Mouse (Mus musculus): Measurements from ENCODE around the gene Gga3. TPM values are rescaled to one million over a fixed set of nuclear protein-coding genes. Genes with fewer than 3 reads are reported as not detected.

Gene Gga3
- polyA plus RNA-seq, 1 experiment from 2014 or later = 22.7 TPM

DNA sequence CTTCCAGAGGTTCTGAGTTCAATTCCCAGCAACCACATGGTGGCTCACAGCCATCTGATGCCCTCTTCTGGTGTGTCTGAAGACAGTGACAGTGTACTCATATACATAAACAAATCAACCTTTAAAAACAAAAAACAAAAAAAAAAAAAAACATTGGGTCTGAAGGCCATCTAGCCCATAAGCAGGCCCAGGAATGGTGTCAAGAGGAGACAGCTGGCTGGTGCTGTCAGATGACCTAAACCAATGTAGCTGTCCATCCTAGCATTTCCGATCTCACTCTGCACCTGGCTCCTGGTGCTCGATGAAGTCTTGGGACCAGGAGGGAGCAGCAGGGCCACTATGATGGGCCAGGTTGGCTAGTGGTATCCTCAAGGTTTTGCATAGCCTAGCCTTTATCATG lies 38.9 kb upstream of the Gga3 start:
- ATAC-seq (ENCODE audit: low FRiP score, low TSS enrichment) = no peak
- Histone ChIP-seq H3K4me1 (ENCODE audit: control insufficient read depth, insufficient read depth, low read length) (no peaks in the 10 kb centered on the region), H3K27me3 (ENCODE audit: control insufficient read depth, insufficient read depth, low read length) (no peaks in the 10 kb centered on the region), H3K9ac (ENCODE audit: low read depth, low read length) (no peak overlapping the region), H3K36me3 (ENCODE audit: control insufficient read depth, insufficient read depth, low read length) (peaks cover 16% of the 10 kb centered on the region; the same call in 1 of the 2 replicates), H3K9me3 (ENCODE audit: control insufficient read depth, low read length) (no peaks in the 10 kb centered on the region), H3K4me2 (replicated peaks; ENCODE audit: low read depth, low read length) (no peak overlapping the region), H3K4me3 (ENCODE audit: low read length) (no peak overlapping the region), H3K27ac (ENCODE audit: low read depth, low read length) (no peak overlapping the region)
- WGBS = 94% methylated on average over 2 of the region's 2 CpGs

DNA sequence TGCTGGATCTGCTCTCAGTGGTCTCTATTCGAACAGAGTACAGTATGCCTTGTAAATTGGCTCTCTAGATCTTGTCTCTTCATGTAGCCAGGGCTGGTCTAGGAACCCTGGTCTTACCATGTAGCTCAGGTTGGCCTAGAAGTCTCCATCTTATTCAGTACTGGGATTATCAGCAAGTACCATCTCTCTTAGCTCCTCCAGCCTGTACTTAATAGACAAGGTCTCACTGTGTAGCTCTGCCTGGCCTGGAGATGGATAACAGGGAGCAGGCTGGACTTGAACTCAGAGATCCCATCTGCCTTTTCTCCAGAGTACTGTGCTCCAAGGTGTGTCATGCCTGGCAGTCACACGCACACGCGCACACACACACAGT lies 37.8 kb upstream of the Gga3 start:
- no peak for ATAC-seq (ENCODE audit: low FRiP score, low TSS enrichment)
- no peak overlapping the region for H3K4me2 ChIP-seq (replicated peaks; ENCODE audit: low read depth, low read length)
- no peak overlapping the region for H3K27ac ChIP-seq (ENCODE audit: low read depth, low read length)
- H3K9me3 ChIP-seq (ENCODE audit: control insufficient read depth, low read length) = no peaks in the 10 kb centered on the region
- 87% methylated on average over 4 of the region's 4 CpGs for WGBS
- no peak overlapping the region for H3K4me3 ChIP-seq (ENCODE audit: low read length)
- no peaks in the 10 kb centered on the region for H3K4me1 ChIP-seq (ENCODE audit: control insufficient read depth, insufficient read depth, low read length)
- peaks cover 16% of the 10 kb centered on the region; the same call in 1 of the 2 replicates for H3K36me3 ChIP-seq (ENCODE audit: control insufficient read depth, insufficient read depth, low read length)
- H3K27me3 ChIP-seq (ENCODE audit: control insufficient read depth, insufficient read depth, low read length) = no peaks in the 10 kb centered on the region
- no peak overlapping the region for H3K9ac ChIP-seq (ENCODE audit: low read depth, low read length)

DNA sequence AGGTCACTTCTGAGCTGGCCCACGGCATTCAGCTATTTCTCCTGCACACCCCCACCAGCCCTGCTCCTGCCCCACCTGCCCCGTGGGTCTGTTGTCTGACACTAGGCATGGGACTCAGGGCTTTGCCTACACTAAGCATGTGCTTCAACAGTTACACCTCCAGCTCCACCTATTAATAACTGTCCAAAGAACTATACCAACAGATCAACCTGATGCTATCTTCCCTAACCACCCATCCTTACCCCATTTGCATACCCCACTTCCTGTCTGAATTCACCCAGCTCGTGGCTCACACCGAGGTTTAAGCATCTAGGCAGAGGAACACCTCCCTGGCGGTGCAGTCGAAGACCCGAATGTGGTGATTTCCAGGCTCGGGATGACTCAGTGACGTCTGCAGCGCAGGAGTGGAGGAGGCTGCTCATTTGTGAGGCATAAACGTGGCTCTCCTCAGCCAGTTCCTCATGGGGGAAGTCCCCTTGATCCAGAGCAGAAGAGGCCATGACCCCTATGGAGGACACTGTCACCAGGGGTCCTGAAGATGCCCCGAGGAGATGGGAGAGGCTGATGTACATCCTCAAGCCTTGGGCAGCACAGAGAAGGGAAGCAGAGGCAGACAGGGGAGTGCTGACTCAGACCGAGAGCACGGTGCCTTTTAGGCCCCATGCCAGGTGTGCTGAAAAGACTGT lies 37.3 kb upstream of the Gga3 start:
- H3K4me1 ChIP-seq (ENCODE audit: control insufficient read depth, insufficient read depth, low read length) = no peaks in the 10 kb centered on the region
- H3K27me3 ChIP-seq (ENCODE audit: control insufficient read depth, insufficient read depth, low read length) = no peaks in the 10 kb centered on the region
- ATAC-seq (ENCODE audit: low FRiP score, low TSS enrichment) = no peak
- H3K27ac ChIP-seq (ENCODE audit: low read depth, low read length) = no peak overlapping the region
- H3K4me2 ChIP-seq (replicated peaks; ENCODE audit: low read depth, low read length) = no peak overlapping the region
- no peak overlapping the region for H3K4me3 ChIP-seq (ENCODE audit: low read length)
- H3K9me3 ChIP-seq (ENCODE audit: control insufficient read depth, low read length) = no peaks in the 10 kb centered on the region
- peaks cover 12% of the 10 kb centered on the region; the same call in 1 of the 2 replicates for H3K36me3 ChIP-seq (ENCODE audit: control insufficient read depth, insufficient read depth, low read length)
- no peak overlapping the region for H3K9ac ChIP-seq (ENCODE audit: low read depth, low read length)
- WGBS = 52% methylated on average over 14 of the region's 14 CpGs

DNA sequence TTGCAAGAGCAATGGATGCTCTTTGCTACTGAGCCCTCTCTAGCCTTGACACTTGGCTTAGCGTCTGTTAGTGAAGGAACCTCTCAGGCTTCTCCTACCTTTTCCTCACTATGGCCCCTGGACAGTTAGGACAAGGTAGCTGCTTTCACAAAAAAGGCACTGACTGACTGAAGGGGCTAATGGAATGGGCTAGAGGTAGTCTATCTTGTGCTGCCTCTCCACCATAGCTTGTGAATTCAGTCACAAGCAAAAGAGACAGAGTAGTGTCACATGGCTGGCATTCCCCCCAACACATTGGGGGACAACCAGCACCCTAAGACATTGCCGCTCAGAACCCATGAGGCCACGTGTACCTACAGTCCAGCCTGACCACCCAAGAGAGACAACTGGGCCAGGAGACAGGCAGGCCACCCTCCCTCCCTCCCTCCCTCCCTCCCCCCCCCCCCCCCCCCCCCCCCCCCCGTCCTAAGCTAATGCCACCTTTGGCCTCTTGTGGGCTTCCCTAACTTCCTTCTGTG lies 36.5 kb upstream of the Gga3 start:
- no peak for ATAC-seq (ENCODE audit: low FRiP score, low TSS enrichment)
- H3K27me3 ChIP-seq (ENCODE audit: control insufficient read depth, insufficient read depth, low read length) = no peaks in the 10 kb centered on the region
- WGBS = 85% methylated on average over 3 of the region's 4 CpGs
- H3K4me2 ChIP-seq (replicated peaks; ENCODE audit: low read depth, low read length) = no peak overlapping the region
- H3K9me3 ChIP-seq (ENCODE audit: control insufficient read depth, low read length) = no peaks in the 10 kb centered on the region
- H3K36me3 ChIP-seq (ENCODE audit: control insufficient read depth, insufficient read depth, low read length) = peaks cover 10% of the 10 kb centered on the region; the same call in 1 of the 2 replicates
- no peak overlapping the region for H3K9ac ChIP-seq (ENCODE audit: low read depth, low read length)
- no peak overlapping the region for H3K27ac ChIP-seq (ENCODE audit: low read depth, low read length)
- no peak overlapping the region for H3K4me3 ChIP-seq (ENCODE audit: low read length)
- no peaks in the 10 kb centered on the region for H3K4me1 ChIP-seq (ENCODE audit: control insufficient read depth, insufficient read depth, low read length)

DNA sequence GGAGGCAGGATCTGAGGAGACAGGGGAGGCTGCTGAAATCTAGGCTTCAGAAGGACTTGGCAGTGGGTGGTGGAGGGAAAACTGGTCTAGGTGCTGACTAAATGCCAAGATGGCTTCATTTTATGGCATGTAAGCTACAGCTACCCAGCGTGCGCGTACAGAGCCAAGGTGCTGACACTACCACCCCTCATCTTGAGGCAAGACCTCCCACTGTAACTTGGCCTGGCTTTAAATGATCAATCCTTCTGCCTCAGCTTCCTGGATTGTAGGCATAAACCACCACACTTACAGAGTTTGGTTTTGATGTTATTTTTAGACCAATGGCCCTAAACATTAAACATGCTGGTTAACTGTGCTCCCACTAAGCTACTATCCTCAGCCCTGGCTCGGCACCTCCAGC lies 35.7 kb upstream of the Gga3 start:
- Histone ChIP-seq H3K4me3 (ENCODE audit: low read length) (no peak overlapping the region), H3K36me3 (ENCODE audit: control insufficient read depth, insufficient read depth, low read length) (peaks cover 5% of the 10 kb centered on the region; the same call in 1 of the 2 replicates), H3K9me3 (ENCODE audit: control insufficient read depth, low read length) (no peaks in the 10 kb centered on the region), H3K4me2 (replicated peaks; ENCODE audit: low read depth, low read length) (no peak overlapping the region), H3K9ac (ENCODE audit: low read depth, low read length) (no peak overlapping the region), H3K27me3 (ENCODE audit: control insufficient read depth, insufficient read depth, low read length) (no peaks in the 10 kb centered on the region), H3K4me1 (ENCODE audit: control insufficient read depth, insufficient read depth, low read length) (no peaks in the 10 kb centered on the region), H3K27ac (ENCODE audit: low read depth, low read length) (peak overlapping the region; percentile 38; the same call in 1 of the 2 replicates)
- 70% methylated on average over 4 of the region's 4 CpGs for WGBS
- ATAC-seq (ENCODE audit: low FRiP score, low TSS enrichment) = no peak

DNA sequence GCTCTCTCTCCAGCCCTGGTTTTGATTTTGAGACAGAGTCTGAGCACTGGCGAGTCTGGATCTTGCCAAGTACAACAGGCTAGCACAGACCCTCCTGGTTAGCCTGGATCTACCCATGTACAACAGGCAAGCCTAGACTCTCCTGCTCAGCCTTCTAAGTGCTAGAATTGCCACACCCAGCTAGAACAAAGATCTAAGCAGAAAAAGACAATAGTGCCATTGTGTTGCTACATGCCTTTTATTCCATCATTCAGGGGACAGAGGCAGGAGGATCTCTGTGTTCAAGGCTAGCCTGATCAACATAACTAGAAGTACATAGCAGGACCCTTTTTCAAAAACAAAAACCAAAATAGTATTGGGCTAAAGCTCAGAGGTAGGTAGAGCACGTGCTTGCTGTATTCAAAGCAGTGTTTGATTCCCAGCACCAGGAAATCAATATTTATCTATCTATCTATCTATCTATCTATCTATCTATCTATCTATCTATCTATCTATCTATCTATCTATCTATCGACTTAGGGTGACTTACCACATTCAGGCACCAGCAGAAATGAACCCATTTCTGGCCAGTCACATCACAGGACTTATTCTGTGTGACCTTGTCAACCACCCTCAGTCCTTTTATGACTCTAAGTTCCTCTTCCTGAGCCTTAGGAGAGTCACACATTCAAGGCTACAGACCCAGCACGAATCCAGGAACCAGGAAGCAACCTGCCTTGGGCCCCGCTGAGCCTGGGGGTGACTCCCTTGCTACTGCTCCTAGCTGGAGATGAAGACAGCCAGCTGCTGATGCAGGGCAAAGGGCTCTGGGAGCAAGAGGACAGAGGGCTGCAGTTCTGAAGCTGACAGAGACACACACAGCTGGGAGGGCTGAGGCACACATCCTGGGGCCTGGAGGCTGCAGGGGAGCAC lies 34.9 kb upstream of the Gga3 start:
- no peaks in the 10 kb centered on the region for H3K36me3 ChIP-seq (ENCODE audit: control insufficient read depth, insufficient read depth, low read length)
- no peaks in the 10 kb centered on the region for H3K4me1 ChIP-seq (ENCODE audit: control insufficient read depth, insufficient read depth, low read length)
- H3K27ac ChIP-seq (ENCODE audit: low read depth, low read length) = peak overlapping the region; percentile 38; the same call in 1 of the 2 replicates
- ATAC-seq (ENCODE audit: low FRiP score, low TSS enrichment) = no peak; the same call in 1 of the 2 replicates
- WGBS = 61% methylated on average over 5 of the region's 5 CpGs
- H3K4me3 ChIP-seq (ENCODE audit: low read length) = no peak overlapping the region
- no peaks in the 10 kb centered on the region for H3K27me3 ChIP-seq (ENCODE audit: control insufficient read depth, insufficient read depth, low read length)
- H3K9me3 ChIP-seq (ENCODE audit: control insufficient read depth, low read length) = no peaks in the 10 kb centered on the region
- H3K4me2 ChIP-seq (replicated peaks; ENCODE audit: low read depth, low read length) = no peak overlapping the region
- no peak overlapping the region for H3K9ac ChIP-seq (ENCODE audit: low read depth, low read length)

DNA sequence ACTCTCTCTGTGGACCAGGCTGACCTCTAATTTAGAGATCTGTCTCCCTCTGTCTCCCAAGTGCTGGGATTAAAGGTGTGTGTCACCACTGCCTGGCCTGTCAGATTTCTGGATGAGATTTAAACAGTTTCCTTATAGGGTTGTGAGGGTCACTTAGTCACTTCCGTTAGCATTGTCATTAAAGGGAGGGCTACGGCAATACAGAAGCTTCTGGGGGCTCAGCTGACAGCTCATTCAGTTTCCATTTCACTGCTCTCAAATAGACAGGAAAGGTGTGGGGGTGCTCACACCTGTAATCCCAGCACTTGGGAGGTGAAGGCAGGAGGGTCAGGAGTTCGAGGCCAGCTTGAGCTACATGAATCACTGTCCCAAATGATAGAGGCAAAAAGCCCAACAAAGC lies 33.1 kb upstream of the Gga3 start:
- Histone ChIP-seq H3K9ac (ENCODE audit: low read depth, low read length) (no peak overlapping the region), H3K4me3 (ENCODE audit: low read length) (no peak overlapping the region), H3K4me2 (replicated peaks; ENCODE audit: low read depth, low read length) (no peak overlapping the region), H3K27me3 (ENCODE audit: control insufficient read depth, insufficient read depth, low read length) (no peaks in the 10 kb centered on the region), H3K4me1 (ENCODE audit: control insufficient read depth, insufficient read depth, low read length) (no peaks in the 10 kb centered on the region), H3K9me3 (ENCODE audit: control insufficient read depth, low read length) (no peaks in the 10 kb centered on the region), H3K36me3 (ENCODE audit: control insufficient read depth, insufficient read depth, low read length) (no peaks in the 10 kb centered on the region), H3K27ac (ENCODE audit: low read depth, low read length) (no peak overlapping the region)
- 56% methylated on average over 3 of the region's 3 CpGs for WGBS
- ATAC-seq (ENCODE audit: low FRiP score, low TSS enrichment) = no peak

DNA sequence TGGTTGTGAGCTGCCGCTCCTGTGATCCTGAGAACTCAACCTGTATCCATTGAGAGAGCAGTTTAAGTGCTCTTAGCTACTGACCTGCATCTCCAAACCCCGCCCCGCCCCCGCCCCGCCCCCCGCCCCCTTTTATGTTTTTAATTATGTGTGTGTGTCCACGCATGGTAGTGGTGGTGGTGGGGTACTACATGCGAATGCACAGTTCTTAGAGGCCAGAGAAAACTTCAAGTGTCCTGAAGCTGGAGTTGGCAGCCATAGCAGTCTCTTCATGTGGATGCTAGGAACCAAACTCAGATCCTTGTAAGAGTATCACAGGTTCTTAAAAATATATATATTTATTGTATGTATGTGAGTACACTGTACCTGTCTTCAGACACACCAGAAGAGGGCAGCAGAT lies 31.6 kb upstream of the Gga3 start:
- H3K9me3 ChIP-seq (ENCODE audit: control insufficient read depth, low read length) = no peaks in the 10 kb centered on the region
- H3K36me3 ChIP-seq (ENCODE audit: control insufficient read depth, insufficient read depth, low read length) = no peaks in the 10 kb centered on the region
- no peak overlapping the region for H3K4me3 ChIP-seq (ENCODE audit: low read length)
- no peaks in the 10 kb centered on the region for H3K27me3 ChIP-seq (ENCODE audit: control insufficient read depth, insufficient read depth, low read length)
- ATAC-seq (ENCODE audit: low FRiP score, low TSS enrichment) = no peak
- H3K9ac ChIP-seq (ENCODE audit: low read depth, low read length) = no peak overlapping the region
- H3K4me2 ChIP-seq (replicated peaks; ENCODE audit: low read depth, low read length) = no peak overlapping the region
- 68% methylated on average over 8 of the region's 8 CpGs for WGBS
- H3K4me1 ChIP-seq (ENCODE audit: control insufficient read depth, insufficient read depth, low read length) = no peaks in the 10 kb centered on the region
- no peak overlapping the region for H3K27ac ChIP-seq (ENCODE audit: low read depth, low read length)

DNA sequence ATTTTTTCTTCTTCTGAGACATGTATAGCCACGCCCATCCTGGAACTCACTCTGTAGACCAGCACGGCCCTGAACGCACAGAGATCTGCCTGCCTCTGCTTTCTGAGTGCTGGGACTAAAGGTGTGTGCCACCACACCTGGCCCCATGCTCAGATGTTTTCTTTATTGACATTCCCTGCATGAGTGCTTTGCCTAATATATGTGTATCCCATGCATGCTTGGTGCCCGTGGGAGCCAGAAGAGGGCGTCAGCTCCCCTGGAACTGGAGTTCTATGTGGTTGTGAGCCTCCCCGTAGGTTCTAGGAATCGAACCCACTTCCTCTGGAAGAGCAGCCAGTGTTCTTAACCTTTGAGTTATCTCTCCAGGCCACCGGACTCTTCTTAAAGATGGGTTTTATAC lies 31.2 kb upstream of the Gga3 start:
- Histone ChIP-seq H3K4me3 (ENCODE audit: low read length) (no peak overlapping the region), H3K27me3 (ENCODE audit: control insufficient read depth, insufficient read depth, low read length) (no peaks in the 10 kb centered on the region), H3K9ac (ENCODE audit: low read depth, low read length) (no peak overlapping the region), H3K9me3 (ENCODE audit: control insufficient read depth, low read length) (no peaks in the 10 kb centered on the region), H3K36me3 (ENCODE audit: control insufficient read depth, insufficient read depth, low read length) (no peaks in the 10 kb centered on the region), H3K4me2 (replicated peaks; ENCODE audit: low read depth, low read length) (no peak overlapping the region), H3K27ac (ENCODE audit: low read depth, low read length) (no peak overlapping the region), H3K4me1 (ENCODE audit: control insufficient read depth, insufficient read depth, low read length) (no peaks in the 10 kb centered on the region)
- no peak for ATAC-seq (ENCODE audit: low FRiP score, low TSS enrichment)
- 84% methylated on average over 8 of the region's 8 CpGs for WGBS
